Mouse (Mus musculus) lung, postnatal 0 days (tissue): ENCODE measurements around the gene Rps6ka2. TPM values are rescaled to one million over a fixed set of nuclear protein-coding genes. Genes with fewer than 3 reads are reported as not detected.
"Not testable (repeated sequence)": the region's sequence is repeated elsewhere in the genome, so short reads cannot be mapped to it uniquely, and the experiment has no call there.

Experiments
- ATAC-seq: fragments of 200-750 bp; cut with Nextera tagmentation; 2 replicates; pipeline ENCODE4 v1.8.0; 2017; ENCODE audit warnings: moderate library complexity
- DNase-seq: peaks from one replicate; pipeline ENCODE4 v3.0.0-alpha.2; 2016; ENCODE audit warnings: low spot score
- H3K27ac ChIP-seq: fragments of 300-500 bp; sonication (generic); 2 replicates; pipeline ENCODE4 v1.5.1; 2014; ENCODE audit warnings: antibody characterized with exemption, mild to moderate bottlenecking, low read length, mixed read lengths
- H3K27me3 ChIP-seq: fragments of 300-500 bp; sonication (generic); replicated peaks from 2 replicates; pipeline ENCODE4 v1.6.1; 2014; ENCODE audit warnings: low read length, mixed read lengths; ENCODE audit not compliant: insufficient read depth
- H3K36me3 ChIP-seq: fragments of 300-500 bp; sonication (generic); 2 replicates; pipeline ENCODE4 v1.6.1; 2014; ENCODE audit warnings: low read length, mixed read lengths; ENCODE audit not compliant: insufficient read depth
- H3K4me1 ChIP-seq: fragments of 300-500 bp; sonication (generic); 2 replicates; pipeline ENCODE4 v1.6.1; 2014; ENCODE audit warnings: antibody characterized with exemption, low read depth, low read length, mixed read lengths; ENCODE audit not compliant: insufficient read depth
- H3K4me2 ChIP-seq: fragments of 300-500 bp; sonication (generic); replicated peaks from 2 replicates; pipeline ENCODE4 v1.6.1; 2014; ENCODE audit warnings: low read depth, mild to moderate bottlenecking, low read length, moderate library complexity, mixed read lengths
- H3K4me3 ChIP-seq: fragments of 300-500 bp; sonication (generic); 2 replicates; pipeline ENCODE4 v1.5.1; 2014; ENCODE audit warnings: low read depth, low read length
- H3K9ac ChIP-seq: fragments of 300-500 bp; sonication (generic); replicated peaks from 2 replicates; pipeline ENCODE4 v1.6.1; 2014; ENCODE audit warnings: low read depth, mild to moderate bottlenecking
- H3K9me3 ChIP-seq: fragments of 300-500 bp; sonication (generic); 2 replicates; pipeline ENCODE4 v1.6.1; 2016; ENCODE audit warnings: low read length, mixed read lengths
- CTCF ChIP-seq: IDR thresholded peaks from 2 replicates; pipeline ENCODE4 v1.5.1; 2016; ENCODE audit warnings: antibody characterized with exemption, mild to moderate bottlenecking
- WGBS: fragments of 180-500 bp; shearing (Covaris S2); extraction: QIAGEN DNeasy Blood & Tissue Kit; methylation state at CpG from one replicate; pipeline ENCODE4 v1.1.7; 2014; 5-methylcytosine and 5-hydroxymethylcytosine counted together
- polyA plus RNA-seq: library from polyadenylated mRNA; unstranded; fragments of >200 nt; fragmentation: Nextera tagmentation; extraction: Ambion mirVana; gene quantifications from 2 replicates; pipeline ENCODE4 v1.2.1, GENCODE M21; 2015

Gene Rps6ka2
- polyA plus RNA-seq, 1 experiment from 2014 or later = 7.1 TPM

- not testable (repeated sequence) for H3K9ac ChIP-seq, H3K4me3 ChIP-seq, H3K27ac ChIP-seq, H3K27me3 ChIP-seq, H3K4me1 ChIP-seq, H3K9me3 ChIP-seq, H3K4me2 ChIP-seq, H3K36me3 ChIP-seq
- DNase-seq = peak; percentile 4
- WGBS = 53% methylated on average over 8 of the region's 8 CpGs
- TF ChIP-seq CTCF = peak; percentile 60
- peak; percentile 60 for ATAC-seq
These were observed 136.6 kb downstream of the Rps6ka2 start for GRCm38 (mm10) chr17:7306278-7307196.

GRCm38 (mm10) chr17:7315693-7316382, 145.9 kb downstream of the Rps6ka2 start:
- H3K4me3 ChIP-seq, DNase-seq, H3K27ac ChIP-seq, H3K36me3 ChIP-seq, H3K4me2 ChIP-seq, H3K9me3 ChIP-seq, H3K4me1 ChIP-seq, H3K9ac ChIP-seq, H3K27me3 ChIP-seq: not testable (repeated sequence)
- ATAC-seq = peak; percentile 28; the same call in 1 of the 2 replicates
- WGBS = 81% methylated on average over 6 of the region's 8 CpGs

GRCm38 (mm10) chr17:7319789-7320188, 149.9 kb downstream of the Rps6ka2 start:
- ATAC-seq, H3K4me3 ChIP-seq, H3K9me3 ChIP-seq, DNase-seq, H3K4me2 ChIP-seq, H3K36me3 ChIP-seq, H3K9ac ChIP-seq, H3K4me1 ChIP-seq, H3K27me3 ChIP-seq, H3K27ac ChIP-seq: not testable (repeated sequence)
- 89% methylated on average over 6 of the region's 6 CpGs for WGBS

- not testable (repeated sequence) for H3K27me3 ChIP-seq, H3K4me1 ChIP-seq, H3K27ac ChIP-seq, H3K4me2 ChIP-seq, H3K4me3 ChIP-seq, ATAC-seq, H3K9ac ChIP-seq, DNase-seq, H3K9me3 ChIP-seq, H3K36me3 ChIP-seq
- WGBS = 81% methylated on average over 3 of the region's 5 CpGs
These were observed 154.4 kb downstream of the Rps6ka2 start, which contains the start of gene Tcp10a for GRCm38 (mm10) chr17:7324346-7324745. TSS of gene Tcp10a (plus strand) at chr17:7324646.

GRCm38 (mm10) chr17:7326415-7326814, 156.5 kb downstream of the Rps6ka2 start:
- not testable (repeated sequence) for H3K27ac ChIP-seq, ATAC-seq, H3K9me3 ChIP-seq, H3K36me3 ChIP-seq, DNase-seq, H3K27me3 ChIP-seq, H3K4me3 ChIP-seq, H3K4me2 ChIP-seq, H3K9ac ChIP-seq, H3K4me1 ChIP-seq
- 43% methylated on average over 3 of the region's 8 CpGs for WGBS

GRCm38 (mm10) chr17:7332745-7333144, 162.8 kb downstream of the Rps6ka2 start:
- not testable (repeated sequence) for H3K4me2 ChIP-seq, H3K9me3 ChIP-seq, H3K4me3 ChIP-seq, H3K27ac ChIP-seq, H3K9ac ChIP-seq, ATAC-seq, H3K4me1 ChIP-seq, DNase-seq, H3K36me3 ChIP-seq, H3K27me3 ChIP-seq
- 44% methylated on average over 2 of the region's 5 CpGs for WGBS

- H3K4me2 ChIP-seq, H3K4me3 ChIP-seq, H3K27me3 ChIP-seq, H3K4me1 ChIP-seq, H3K9me3 ChIP-seq, H3K27ac ChIP-seq, H3K9ac ChIP-seq, H3K36me3 ChIP-seq: not testable (repeated sequence)
- WGBS = 24% methylated on average over 9 of the region's 9 CpGs
- ATAC-seq = peak; percentile 56
- peak; percentile 17 for DNase-seq
These were observed 167.5 kb downstream of the Rps6ka2 start for GRCm38 (mm10) chr17:7337381-7337780.

GRCm38 (mm10) chr17:7348765-7349164, 178.8 kb downstream of the Rps6ka2 start:
- not testable (repeated sequence) for H3K27ac ChIP-seq, H3K27me3 ChIP-seq, H3K9ac ChIP-seq, H3K36me3 ChIP-seq, H3K4me3 ChIP-seq, H3K9me3 ChIP-seq, DNase-seq, H3K4me2 ChIP-seq, ATAC-seq, H3K4me1 ChIP-seq
- 58% methylated on average over 2 of the region's 3 CpGs for WGBS

GRCm38 (mm10) chr17:7352596-7352995, 182.7 kb downstream of the Rps6ka2 start, which contains the start of gene Ttll2:
TSS of gene Ttll2 (minus strand) at chr17:7352696.
- H3K27me3 ChIP-seq, H3K9ac ChIP-seq, ATAC-seq, H3K4me3 ChIP-seq, DNase-seq, H3K4me2 ChIP-seq, H3K9me3 ChIP-seq, H3K27ac ChIP-seq, H3K4me1 ChIP-seq, H3K36me3 ChIP-seq: not testable (repeated sequence)
- 100% methylated on average over 1 of the region's 1 CpGs for WGBS
